Mouse (Mus musculus) hindbrain, embryonic 10.5 days (tissue): ENCODE data around the gene Ppil2. TPM values are rescaled to one million over a fixed set of nuclear protein-coding genes. Genes with fewer than 3 reads are reported as not detected.

Experiments used
- DNase-seq: peaks from one replicate; pipeline ENCODE4 v3.0.0-alpha.2; 2017; ENCODE audit warnings: low spot score
- H3K27ac ChIP-seq: fragments of 300-500 bp; sonication (generic); 2 replicates; pipeline ENCODE4 v1.5.1; 2016; ENCODE audit warnings: mild to moderate bottlenecking, moderate library complexity
- H3K27me3 ChIP-seq: fragments of 300-500 bp; sonication (generic); 2 replicates; pipeline ENCODE4 v1.6.1; 2016; ENCODE audit warnings: mild to moderate bottlenecking; ENCODE audit not compliant: poor library complexity, insufficient read depth, severe bottlenecking
- H3K36me3 ChIP-seq: fragments of 300-500 bp; sonication (generic); 2 replicates; pipeline ENCODE4 v1.6.1; 2016; ENCODE audit warnings: mild to moderate bottlenecking, moderate library complexity
- H3K4me1 ChIP-seq: fragments of 300-500 bp; sonication (generic); replicated peaks from 2 replicates; pipeline ENCODE4 v1.6.1; 2016; ENCODE audit warnings: mild to moderate bottlenecking
- H3K4me3 ChIP-seq: fragments of 300-500 bp; sonication (generic); 2 replicates; pipeline ENCODE4 v1.5.1; 2016; ENCODE audit warnings: mild to moderate bottlenecking, moderate library complexity
- H3K9me3 ChIP-seq: fragments of 300-500 bp; sonication (generic); 2 replicates; pipeline ENCODE4 v1.6.1; 2016; ENCODE audit warnings: mild to moderate bottlenecking, moderate library complexity
- WGBS: fragments of 180-500 bp; shearing (Covaris S2); methylation state at CpG from one replicate; pipeline ENCODE4 v1.1.7; 2016; 5-methylcytosine and 5-hydroxymethylcytosine counted together
- polyA plus RNA-seq: library from polyadenylated mRNA; unstranded; fragments of >200 nt; fragmentation: Nextera tagmentation; extraction: Ambion mirVana; gene quantifications from 2 replicates; pipeline ENCODE4 v1.2.1, GENCODE M21; 2016

Gene Ppil2
- polyA plus RNA-seq: 159 and 177 TPM in 2 replicates

- Histone ChIP-seq H3K27ac (peak within 1 kb of the TSS; percentile 87), H3K27me3 (no peaks in the 10 kb centered on the region), H3K36me3 (peaks cover 72% of the 10 kb centered on the region), H3K4me3 (peak within 1 kb of the TSS; percentile 75), H3K4me1 (peaks cover 10% of the 10 kb centered on the region), H3K9me3 (no peaks in the 10 kb centered on the region)
- WGBS: 11% methylated on average over 38 of the region's 38 CpGs
- peak; percentile 78 for DNase-seq
Measured at GRCm38 (mm10) chr16:17110771-17111743, at the start of gene Ppil2. Gene Ppil2 (minus strand): TSS chr16:17111257.

DNA sequence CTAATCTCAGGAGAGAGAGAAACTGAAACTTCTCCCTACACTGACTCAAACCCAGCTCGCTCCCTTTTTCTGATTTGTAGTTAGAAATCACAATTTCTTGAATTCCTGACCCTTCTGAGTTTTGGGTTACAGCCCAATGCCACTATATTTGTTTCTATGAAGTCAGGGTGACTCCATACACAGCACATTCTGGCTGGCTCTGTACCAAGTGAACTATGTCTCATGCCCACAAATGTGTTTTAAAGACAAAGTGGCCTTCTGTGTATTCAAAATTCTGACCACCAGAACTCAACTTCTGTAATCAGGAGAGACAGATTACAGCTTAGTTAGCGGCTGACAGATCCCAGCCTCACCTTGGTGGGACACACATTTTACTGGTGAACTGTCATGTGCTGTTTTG lies 43.3 kb upstream of the Ppil2 start:
- no peak overlapping the region for H3K27ac ChIP-seq
- 94% methylated on average over 2 of the region's 2 CpGs for WGBS
- H3K9me3 ChIP-seq: no peaks in the 10 kb centered on the region
- H3K4me3 ChIP-seq: no peak overlapping the region
- H3K4me1 ChIP-seq: no peaks in the 10 kb centered on the region
- H3K27me3 ChIP-seq: no peaks in the 10 kb centered on the region
- no peak for DNase-seq
- peaks cover 88% of the 10 kb centered on the region for H3K36me3 ChIP-seq

GRCm38 (mm10) chr16:17151874-17152273 lies 40.8 kb upstream of the Ppil2 start:
- Histone ChIP-seq H3K9me3 (no peaks in the 10 kb centered on the region), H3K36me3 (peaks cover 63% of the 10 kb centered on the region), H3K4me3 (no peak overlapping the region), H3K27ac (no peak overlapping the region), H3K27me3 (peaks cover 22% of the 10 kb centered on the region), H3K4me1 (peaks cover 15% of the 10 kb centered on the region)
- DNase-seq: no peak
- WGBS: 94% methylated on average over 4 of the region's 4 CpGs

DNA sequence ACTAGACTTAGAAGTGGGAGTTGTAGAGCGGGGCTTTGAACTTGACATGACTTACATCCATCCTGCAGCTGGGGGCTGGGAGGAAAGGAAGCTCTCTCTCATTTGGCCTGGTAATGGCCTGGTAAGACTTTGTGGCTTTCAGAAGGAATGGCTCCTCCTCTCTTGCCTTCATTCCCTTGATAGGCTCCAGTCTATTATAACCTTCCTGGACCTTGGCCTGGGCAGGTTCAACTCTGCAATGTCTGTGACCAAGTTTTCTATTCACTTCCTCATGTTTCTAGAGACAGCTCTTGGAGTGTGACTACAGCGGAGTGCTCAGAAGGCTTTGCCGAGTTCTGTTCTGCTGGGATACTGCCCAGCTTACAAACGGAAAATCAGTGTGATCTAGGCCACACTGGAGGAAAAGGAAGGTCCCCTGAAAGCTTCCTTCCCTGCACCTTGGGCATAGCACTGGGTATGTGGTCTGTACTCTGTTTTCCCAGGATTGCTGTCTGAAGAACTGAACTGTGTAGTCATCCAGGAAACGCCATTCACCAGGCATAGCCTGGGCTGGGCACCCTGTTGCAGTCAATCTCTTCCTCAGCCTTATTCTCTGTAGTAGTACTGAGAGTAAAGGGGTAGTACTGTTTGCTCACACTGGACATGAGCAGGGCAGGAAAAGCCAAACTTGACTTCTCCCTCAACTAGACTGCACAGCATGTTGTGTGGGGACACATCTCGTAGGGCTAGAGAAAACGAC lies 39.6 kb upstream of the Ppil2 start:
- no peaks in the 10 kb centered on the region for H3K9me3 ChIP-seq
- H3K27ac ChIP-seq: no peak overlapping the region
- DNase-seq: no peak
- peaks cover 22% of the 10 kb centered on the region for H3K27me3 ChIP-seq
- peaks cover 51% of the 10 kb centered on the region for H3K36me3 ChIP-seq
- 87% methylated on average over 7 of the region's 7 CpGs for WGBS
- H3K4me1 ChIP-seq: peaks cover 18% of the 10 kb centered on the region
- H3K4me3 ChIP-seq: no peak overlapping the region

GRCm38 (mm10) chr16:17148084-17148483 lies 37.0 kb upstream of the Ppil2 start:
- H3K4me1 ChIP-seq: peaks cover 25% of the 10 kb centered on the region
- peaks cover 22% of the 10 kb centered on the region for H3K27me3 ChIP-seq
- 6% methylated on average over 16 of the region's 16 CpGs for WGBS
- H3K4me3 ChIP-seq: peak overlapping the region; percentile 61
- no peak overlapping the region for H3K27ac ChIP-seq
- peaks cover 28% of the 10 kb centered on the region for H3K36me3 ChIP-seq
- peak; percentile 59 for DNase-seq
- H3K9me3 ChIP-seq: no peaks in the 10 kb centered on the region

- DNase-seq: no peak
- Histone ChIP-seq H3K27ac (peak overlapping the region; percentile 64; the same call in 1 of the 2 replicates), H3K4me3 (peak overlapping the region; percentile 61), H3K4me1 (peaks cover 25% of the 10 kb centered on the region), H3K9me3 (no peaks in the 10 kb centered on the region), H3K36me3 (peaks cover 22% of the 10 kb centered on the region), H3K27me3 (peaks cover 22% of the 10 kb centered on the region)
- 1% methylated on average over 41 of the region's 41 CpGs for WGBS
Measured at GRCm38 (mm10) chr16:17147391-17147929, 36.4 kb upstream of the Ppil2 start.

GRCm38 (mm10) chr16:17146772-17147235 lies 35.7 kb upstream of the Ppil2 start, which contains the start of gene Ccdc116:
Gene Ccdc116 (minus strand): TSS chr16:17147229.
- WGBS: under 1% methylated on average over 34 of the region's 34 CpGs
- peaks cover 25% of the 10 kb centered on the region for H3K4me1 ChIP-seq
- H3K4me3 ChIP-seq: peak within 1 kb of the TSS; percentile 61
- DNase-seq: peak; percentile 87
- peaks cover 15% of the 10 kb centered on the region for H3K36me3 ChIP-seq
- H3K27ac ChIP-seq: peak within 1 kb of the TSS; percentile 64
- H3K9me3 ChIP-seq: no peaks in the 10 kb centered on the region
- peaks cover 22% of the 10 kb centered on the region for H3K27me3 ChIP-seq

- no peaks in the 10 kb centered on the region for H3K9me3 ChIP-seq
- peak; percentile 29 for DNase-seq
- peaks cover 22% of the 10 kb centered on the region for H3K27me3 ChIP-seq
- 18% methylated on average over 7 of the region's 7 CpGs for WGBS
- H3K27ac ChIP-seq: no peak within 1 kb of the TSS
- H3K4me1 ChIP-seq: peaks cover 25% of the 10 kb centered on the region
- H3K36me3 ChIP-seq: no peaks in the 10 kb centered on the region
- no peak within 1 kb of the TSS for H3K4me3 ChIP-seq
Measured at GRCm38 (mm10) chr16:17144339-17144738, 33.3 kb upstream of the Ppil2 start, which contains the start of gene Ydjc. Gene Ydjc (plus strand): TSS chr16:17144621.

- DNase-seq: no peak
- no peaks in the 10 kb centered on the region for H3K36me3 ChIP-seq
- peaks cover 8% of the 10 kb centered on the region for H3K4me1 ChIP-seq
- WGBS: 89% methylated on average over 15 of the region's 15 CpGs
- H3K9me3 ChIP-seq: no peaks in the 10 kb centered on the region
- H3K27me3 ChIP-seq: no peaks in the 10 kb centered on the region
- H3K27ac ChIP-seq: no peak overlapping the region
- H3K4me3 ChIP-seq: no peak overlapping the region
Measured at GRCm38 (mm10) chr16:17137355-17137754, 26.3 kb upstream of the Ppil2 start.

DNA sequence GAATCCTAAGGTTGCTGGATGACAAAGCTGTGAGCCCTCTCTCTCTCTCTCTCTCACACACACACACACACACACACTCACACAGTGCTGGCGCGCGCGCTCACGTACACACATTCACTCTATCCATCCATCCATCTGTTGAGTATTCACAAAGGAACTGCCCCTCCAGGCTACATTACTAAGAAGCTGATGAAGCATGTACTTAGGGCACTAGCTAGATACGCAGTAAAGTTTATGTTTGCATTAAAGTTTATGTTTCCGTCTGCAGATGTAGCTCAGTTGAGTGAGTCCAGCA lies 21.8 kb upstream of the Ppil2 start:
- Histone ChIP-seq H3K27me3 (peaks cover 5% of the 10 kb centered on the region; the same call in 1 of the 2 replicates), H3K36me3 (peaks cover 12% of the 10 kb centered on the region), H3K4me3 (peak overlapping the region; percentile 83), H3K27ac (peak overlapping the region; percentile 94), H3K9me3 (no peaks in the 10 kb centered on the region), H3K4me1 (peaks cover 23% of the 10 kb centered on the region)
- DNase-seq: no peak
- WGBS: 34% methylated on average over 7 of the region's 7 CpGs

DNA sequence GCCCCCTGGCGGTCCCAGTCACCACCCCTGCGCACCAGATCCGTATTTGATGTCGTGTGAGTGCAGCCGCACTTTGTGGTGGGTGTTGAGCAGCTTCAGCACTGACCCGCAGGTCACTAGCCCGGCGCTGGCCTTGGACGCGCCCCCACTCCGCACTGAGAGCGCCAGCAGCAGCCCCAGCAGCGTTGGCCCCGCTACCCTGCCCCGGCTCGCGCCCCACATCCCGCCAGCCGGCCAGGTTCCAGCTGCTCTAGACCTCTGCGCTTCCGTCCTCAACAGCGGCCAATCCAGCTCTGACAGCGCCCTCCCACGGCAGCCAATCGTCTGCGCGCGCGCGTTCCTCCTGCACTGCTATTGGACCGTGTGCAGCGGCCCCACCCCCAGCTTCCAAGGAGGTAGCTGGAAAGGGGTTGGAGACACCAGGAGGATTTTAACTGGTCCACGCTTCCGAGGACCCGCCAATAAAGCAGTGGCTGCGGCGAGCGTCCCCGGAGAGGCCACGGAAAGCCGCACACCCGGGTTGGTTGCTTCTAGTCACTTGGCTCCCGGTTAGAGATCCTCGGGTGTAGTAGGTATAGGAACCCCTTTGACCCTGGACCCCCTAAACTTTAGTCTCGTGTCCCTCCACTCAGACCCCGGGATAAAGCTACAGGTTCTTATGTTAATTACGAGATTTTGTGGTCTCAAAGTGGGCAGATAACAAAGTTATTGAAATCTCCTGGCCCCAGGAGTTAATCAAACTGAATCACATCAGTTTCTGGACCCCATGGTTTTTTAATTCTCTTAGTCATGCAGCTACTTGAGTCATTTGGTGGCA lies 21.2 kb upstream of the Ppil2 start, which contains the start of gene Sdf2l1:
Gene Sdf2l1, minus strand, starts transcription at position 295 of the 817 bp plus-strand sequence.
- WGBS: under 1% methylated on average over 47 of the region's 47 CpGs
- Histone ChIP-seq H3K36me3 (peaks cover 12% of the 10 kb centered on the region), H3K4me3 (peak within 1 kb of the TSS; percentile 83), H3K27ac (peak within 1 kb of the TSS; percentile 94), H3K27me3 (peaks cover 5% of the 10 kb centered on the region; the same call in 1 of the 2 replicates), H3K9me3 (no peaks in the 10 kb centered on the region), H3K4me1 (peaks cover 23% of the 10 kb centered on the region)
- peak; percentile 99 for DNase-seq
